Mouse (Mus musculus) heart, adult 18-20 months (tissue): ENCODE results near the gene Adgrg3. TPM values are rescaled to one million over a fixed set of nuclear protein-coding genes. Genes with fewer than 3 reads are reported as not detected.
A peak's percentile ranks its signal among the peaks of the same experiment; 100 is the strongest.

Experiments
- DNase-seq, 2 experiments: peaks; one replicate each; pipeline ENCODE4 v3.0.0; 2021 to 2022; ENCODE audit warnings: mixed read lengths in 1 of 2
- long read RNA-seq, 2 experiments: library from polyadenylated mRNA; stranded (forward); transcript quantifications; one replicate each; pipeline ENCODE4 v2.0.0; 2021
- total RNA-seq, 2 experiments: library from RNA; stranded (reverse); gene quantifications; 2 replicates each; pipeline ENCODE4 v1.2.3; 2021

Gene Adgrg3
- 1 to 10 TPM; 1.5 TPM for total RNA-seq
- long read RNA-seq, experiment 1: 0 reads
- long read RNA-seq, experiment 2: 0 reads

- no peak for DNase-seq
Observed at GRCm38 (mm10) chr8:95017451-95017850, at the start of gene Adgrg3. Gene Adgrg3 (plus strand): TSS chr8:95017692.

- DNase-seq: no peak
Observed at GRCm38 (mm10) chr8:94973270-94973669, 44.2 kb upstream of the Adgrg3 start.

DNA sequence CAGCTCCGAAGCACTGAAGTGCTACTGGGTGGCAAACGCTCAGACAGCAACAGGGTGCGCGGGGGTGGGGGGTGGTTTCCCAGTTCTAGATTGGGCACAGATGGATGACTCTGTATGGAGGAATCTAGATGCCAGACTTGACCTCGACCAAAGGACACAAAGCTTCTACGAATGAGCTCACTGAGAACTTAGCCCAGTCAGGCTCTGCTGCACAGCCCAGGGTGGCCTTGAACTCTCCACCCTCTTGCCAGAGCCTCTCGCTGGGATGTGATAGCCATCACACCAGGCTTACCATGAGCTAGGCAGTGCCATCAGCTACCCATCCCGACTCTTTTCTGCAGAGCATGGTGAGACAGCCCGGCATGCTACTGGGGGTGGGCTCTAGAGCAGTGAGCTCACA lies 43.7 kb upstream of the Adgrg3 start:
- no peak for DNase-seq

GRCm38 (mm10) chr8:94974467-94975165 lies 42.9 kb upstream of the Adgrg3 start, which contains the start of gene Adgrg1:
Gene Adgrg1 (plus strand): TSS chr8:94974751.
- no peak for DNase-seq

GRCm38 (mm10) chr8:94976651-94977417 lies 40.7 kb upstream of the Adgrg3 start:
- DNase-seq: no peak

- DNase-seq: no peak
Observed at GRCm38 (mm10) chr8:94978131-94978530, 39.4 kb upstream of the Adgrg3 start.

DNA sequence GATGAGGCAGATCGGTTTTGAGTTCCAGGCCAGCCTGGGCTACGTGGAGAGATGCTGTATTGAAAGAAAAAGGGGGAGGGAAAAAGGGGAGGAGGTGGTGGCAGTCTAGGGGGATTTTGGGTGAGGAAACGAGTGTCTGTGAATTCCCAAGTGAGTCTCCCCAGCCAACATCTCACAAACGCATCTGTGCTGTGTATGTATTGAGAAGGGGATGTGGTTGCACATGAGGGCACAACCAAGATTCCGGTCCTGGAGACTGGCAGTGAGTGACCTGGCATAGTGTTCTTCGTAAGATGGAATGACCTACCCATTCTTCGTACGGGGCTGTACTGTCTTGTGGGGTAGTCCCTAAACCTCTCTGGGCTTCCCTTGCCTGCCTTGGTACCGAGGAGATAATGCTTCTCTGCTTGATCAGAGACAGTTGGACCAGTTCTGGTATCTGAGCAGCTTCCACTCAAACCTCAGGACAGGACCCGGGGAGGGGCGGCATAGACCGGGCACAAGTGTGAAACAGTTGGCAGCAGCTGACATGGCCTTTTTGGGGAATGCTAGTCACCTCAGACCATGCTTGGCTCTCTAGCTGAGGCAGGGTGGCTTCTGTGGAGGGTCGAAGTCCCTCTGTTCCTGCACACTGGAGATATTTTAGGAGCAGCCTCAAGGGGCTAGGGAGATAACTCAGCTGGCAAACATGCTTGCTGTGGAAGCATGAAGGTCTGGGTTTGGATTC lies 38.7 kb upstream of the Adgrg3 start:
- DNase-seq: no peak

DNA sequence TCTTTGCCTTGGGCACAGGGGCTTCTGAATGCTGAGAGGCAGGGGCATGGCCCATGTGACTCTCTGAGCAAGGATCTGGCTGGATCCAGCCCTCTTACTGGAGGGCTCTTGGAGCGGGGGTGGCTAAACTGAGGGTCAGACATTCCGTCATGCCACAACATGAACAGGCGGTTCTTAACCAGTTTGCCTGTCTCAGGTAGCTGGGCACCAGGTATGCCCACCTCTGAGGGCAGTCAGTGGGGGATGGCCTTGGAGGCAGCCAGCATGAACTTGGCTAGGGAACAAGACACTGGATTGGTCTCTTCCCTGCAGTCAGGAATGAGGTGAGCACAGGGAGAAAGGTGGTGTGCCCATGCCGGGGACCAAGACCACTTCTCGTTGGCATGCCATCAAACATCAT lies 37.3 kb upstream of the Adgrg3 start:
- DNase-seq: no peak

DNA sequence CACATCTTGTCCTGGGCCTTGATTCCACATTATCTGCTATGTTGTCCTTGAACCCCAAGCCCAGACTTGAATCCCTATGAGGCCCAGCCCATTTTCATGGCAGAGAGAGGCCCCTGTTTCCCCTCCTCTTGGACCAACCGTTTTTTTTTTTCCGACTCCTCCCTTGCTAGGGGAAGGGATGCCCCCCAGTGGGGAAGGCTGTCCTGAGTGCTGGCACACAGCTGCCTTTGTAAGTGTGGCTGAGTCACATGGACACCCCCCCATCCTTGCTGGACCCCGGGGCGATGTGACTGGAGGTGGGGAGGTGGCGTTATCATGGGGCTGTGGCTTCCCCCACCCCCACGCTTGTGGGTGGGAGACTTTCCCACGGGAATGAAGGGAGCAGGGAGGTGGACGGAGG lies 36.5 kb upstream of the Adgrg3 start:
- DNase-seq: no peak

GRCm38 (mm10) chr8:94981848-94982247 lies 35.6 kb upstream of the Adgrg3 start:
- DNase-seq: no peak

DNA sequence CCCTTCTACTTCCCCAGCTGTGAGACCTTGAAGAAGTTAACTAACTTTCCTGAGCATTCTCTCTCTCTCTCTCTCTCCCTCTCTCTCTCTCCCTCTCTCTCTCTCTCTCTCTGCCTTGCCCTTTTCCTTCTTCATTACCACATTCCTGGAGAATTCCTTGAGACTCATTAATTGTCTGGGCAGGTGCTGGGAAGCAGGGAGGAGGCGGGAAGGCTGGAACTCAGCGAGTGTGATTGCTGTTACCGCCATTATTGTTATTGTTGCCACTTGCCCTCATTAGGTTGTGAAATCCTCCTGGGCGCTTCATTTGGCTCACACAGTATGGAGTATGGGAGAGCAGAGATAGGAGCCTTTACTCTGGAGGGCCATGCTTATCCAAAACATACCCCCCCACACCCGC lies 34.3 kb upstream of the Adgrg3 start:
- DNase-seq: no peak

- peak; percentile 60 to 81 for DNase-seq
Observed at GRCm38 (mm10) chr8:94983881-94984516, 33.5 kb upstream of the Adgrg3 start.

GRCm38 (mm10) chr8:94985023-94985422 lies 32.5 kb upstream of the Adgrg3 start:
- peak in 1 of 2 experiments; percentile 23 for DNase-seq

GRCm38 (mm10) chr8:94986676-94987075 lies 30.8 kb upstream of the Adgrg3 start:
- DNase-seq: peak in 1 of 2 experiments; percentile 22

GRCm38 (mm10) chr8:94987553-94987952 lies 29.9 kb upstream of the Adgrg3 start:
- DNase-seq: no peak

GRCm38 (mm10) chr8:94988619-94989018 lies 28.9 kb upstream of the Adgrg3 start:
- DNase-seq: no peak

GRCm38 (mm10) chr8:94989711-94990110 lies 27.8 kb upstream of the Adgrg3 start:
- DNase-seq: no peak

DNA sequence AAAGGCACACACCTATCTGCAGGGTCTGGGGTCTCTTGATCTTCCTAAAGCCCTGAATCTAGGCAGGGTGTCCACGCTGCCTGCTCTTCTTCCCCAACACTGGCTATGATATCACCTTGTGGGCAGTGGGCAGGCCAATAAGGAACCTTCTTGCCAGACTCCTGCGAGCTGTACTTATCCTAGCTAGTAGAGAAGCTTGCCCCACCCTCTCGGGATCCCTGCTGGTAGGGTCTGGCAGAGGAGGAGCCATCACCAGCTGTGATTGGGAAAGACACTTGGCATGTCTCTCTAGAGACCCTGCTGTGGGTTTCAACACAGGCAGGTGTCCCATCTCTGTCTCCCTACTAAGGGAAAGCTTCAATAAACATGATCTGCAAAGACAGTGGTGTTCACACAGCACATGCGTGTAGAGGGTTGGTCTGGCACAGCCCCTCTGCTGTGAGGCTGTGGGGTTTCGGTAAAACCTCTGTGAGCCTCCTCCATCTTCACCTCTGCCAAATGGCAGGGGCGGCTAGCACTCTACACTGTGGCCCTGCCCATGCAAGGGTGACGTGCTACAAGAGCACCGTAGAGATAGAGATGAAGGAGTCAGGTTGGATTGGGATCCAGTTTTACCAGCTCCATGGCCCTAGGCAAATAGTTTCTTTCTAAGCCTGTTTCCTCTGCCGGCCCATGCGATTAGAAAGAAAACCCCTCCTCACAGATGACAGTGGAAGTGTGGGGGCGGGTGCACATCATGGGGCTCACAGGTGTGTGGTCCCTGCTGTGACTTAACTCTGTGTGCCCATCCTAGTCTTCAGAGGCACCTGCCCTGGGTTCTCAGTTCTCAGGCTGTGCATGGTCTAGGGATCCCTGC lies 26.7 kb upstream of the Adgrg3 start:
- no peak for DNase-seq

- no peak for DNase-seq
Observed at GRCm38 (mm10) chr8:94991454-94991994, 26.0 kb upstream of the Adgrg3 start.

DNA sequence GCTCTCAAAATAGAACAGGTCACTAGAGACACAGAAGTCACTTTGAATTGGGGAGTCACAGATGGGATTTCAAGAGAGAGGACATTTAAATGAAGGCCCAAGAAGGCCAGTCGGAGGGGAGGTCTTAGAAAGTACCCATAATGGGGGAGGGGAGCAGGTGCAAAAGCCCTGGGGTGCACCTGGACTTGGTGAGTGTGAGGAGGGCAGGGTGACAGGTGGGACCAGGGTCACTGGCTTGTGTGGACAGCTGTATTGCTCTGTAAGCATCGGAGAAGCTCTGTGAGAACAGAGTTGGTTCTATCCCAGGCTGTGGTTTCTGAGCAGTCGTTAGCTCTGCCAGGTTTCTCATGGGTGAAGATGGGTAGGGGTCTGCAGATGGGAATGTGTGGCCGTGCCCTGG lies 25.5 kb upstream of the Adgrg3 start:
- DNase-seq: no peak

GRCm38 (mm10) chr8:94992534-94992933 lies 25.0 kb upstream of the Adgrg3 start:
- DNase-seq: peak; percentile 75 to 89
